8 mouse cellular contexts compared by ENCODE assay signal in genomic region chr2:93823519-93823918, GRCm38 (mm10). TPM values are rescaled to one million over a fixed set of nuclear protein-coding genes. Genes with fewer than 3 reads are reported as not detected.
DNase-seq lines count a peak whose midpoint lies in the region; ATAC-seq and TF ChIP-seq lines count a peak whose summit lies in the region.

No protein-coding gene starts in this region.

- TF ChIP-seq CTCF in thymus, adult 2 months (IDR thresholded peaks at IDR 0.05; ENCODE audit: borderline replicate concordance, control insufficient read depth, extremely low read depth, insufficient read depth, low read length, poor library complexity) = no peak

- H3K9ac ChIP-seq in neural tube, embryonic 15.5 days (replicated peaks) = no peak overlapping the region
- no peak overlapping the region for H3K9ac ChIP-seq in neural tube, embryonic 12.5 days

- no peak overlapping the region for H3K4me2 ChIP-seq in neural tube, embryonic 15.5 days
- H3K4me2 ChIP-seq in neural tube, embryonic 12.5 days (replicated peaks) = no peak overlapping the region

- no peaks in the 10 kb centered on the region for H3K27me3 ChIP-seq in neural tube, embryonic 15.5 days (replicated peaks)
- H3K27me3 ChIP-seq in neural tube, embryonic 12.5 days (replicated peaks) = no peaks in the 10 kb centered on the region
- no peaks in the 10 kb centered on the region for H3K27me3 ChIP-seq in thymus, adult 2 months (ENCODE audit: control insufficient read depth, insufficient read depth, low read length)

- peak; percentile 62 for DNase-seq in neural tube, embryonic 10.5 days (ENCODE audit: extremely low spot score, low spot score)
- peak; percentile 96 for DNase-seq in brain, adult 2 months (ENCODE audit: low read depth, low spot score)
- peak; percentile 98 for DNase-seq in induced T-regulatory cell, adult 2 months (ENCODE audit: low read depth)
- peak; percentile 72 for DNase-seq in left cerebral cortex, postnatal 4 days
- DNase-seq in thymus, adult 2 months = peak; percentile 72

- no peak overlapping the region for H3K4me3 ChIP-seq in neural tube, embryonic 15.5 days (replicated peaks)
- no peak overlapping the region for H3K4me3 ChIP-seq in neural tube, embryonic 12.5 days
- H3K4me3 ChIP-seq in thymus, adult 2 months (ENCODE audit: control insufficient read depth, insufficient read depth, low read length) = no peak overlapping the region

- 17% methylated on average over 8 of the region's 8 CpGs for WGBS in neural tube, embryonic 15.5 days
- 19% methylated on average over 8 of the region's 8 CpGs for WGBS in neural tube, embryonic 12.5 days
- 14% methylated on average over 8 of the region's 8 CpGs for WGBS in thymus, adult 2 months

- intact Hi-C loops in left cerebral cortex, postnatal 4 days (cut with DNase I) = no loop called here

- no peak for TF ChIP-seq POLR2A in thymus, adult 2 months (IDR thresholded peaks at IDR 0.05; ENCODE audit: control insufficient read depth, extremely low read depth, insufficient read depth, low read length, poor library complexity)

- peaks cover 26% of the 10 kb centered on the region for H3K4me1 ChIP-seq in neural tube, embryonic 15.5 days
- peaks cover 11% of the 10 kb centered on the region for H3K4me1 ChIP-seq in neural tube, embryonic 12.5 days
- peaks cover 4% of the 10 kb centered on the region; the same call in 1 of the 2 replicates for H3K4me1 ChIP-seq in thymus, adult 2 months (replicated peaks; ENCODE audit: control insufficient read depth, insufficient read depth, low read length)

- no peak for ATAC-seq in neural tube, embryonic 15.5 days (ENCODE audit: low FRiP score)
- peak; percentile 67 for ATAC-seq in erythroid progenitor cell, adult 5-6 weeks (replicated peaks; ENCODE audit: low FRiP score, poor library complexity, severe bottlenecking)
- 0 out of 2 replicates have a peak, but pooled peaks have one; percentile 49 for ATAC-seq in neural tube, embryonic 12.5 days (ENCODE audit: low FRiP score, low read depth)

- H3K36me3 ChIP-seq in neural tube, embryonic 15.5 days = peaks cover 13% of the 10 kb centered on the region
- peaks cover 5% of the 10 kb centered on the region; the same call in 1 of the 2 replicates for H3K36me3 ChIP-seq in neural tube, embryonic 12.5 days
- no peaks in the 10 kb centered on the region for H3K36me3 ChIP-seq in thymus, adult 2 months (ENCODE audit: control insufficient read depth, insufficient read depth, low read length)

- no peaks in the 10 kb centered on the region for H3K9me3 ChIP-seq in neural tube, embryonic 15.5 days (replicated peaks)
- H3K9me3 ChIP-seq in neural tube, embryonic 12.5 days = no peaks in the 10 kb centered on the region

- H3K27ac ChIP-seq in neural tube, embryonic 15.5 days (replicated peaks) = no peak overlapping the region
- no peak overlapping the region for H3K27ac ChIP-seq in neural tube, embryonic 12.5 days
- H3K27ac ChIP-seq in thymus, adult 2 months (ENCODE audit: control insufficient read depth, insufficient read depth, low read length) = no peak overlapping the region

RNA-seq across cellular contexts. Expression of gene Ext2, which starts 1.2 kb away (rescaled TPM):
- 69.7 and 77.0 TPM in 2 replicates for polyA plus RNA-seq in neural tube, embryonic 15.5 days (2015; fragmentation: Nextera tagmentation; extraction: Ambion mirVana)
- total RNA-seq in erythroid progenitor cell, adult 5-6 weeks (2015; ENCODE audit: low replicate concordance) = 10.1 and 16.6 TPM in 2 replicates
- total RNA-seq in erythroid progenitor cell, adult 5-6 weeks (2017; ENCODE audit: low replicate concordance) = 5.4 and 7.0 TPM in 2 replicates
- 10 to 100 TPM; 66.8 to 68.4 TPM for total RNA-seq in left cerebral cortex, postnatal 4 days (2021)
- polyA plus RNA-seq in neural tube, embryonic 12.5 days (2016; fragmentation: Nextera tagmentation; extraction: Ambion mirVana) = 71.0 and 76.9 TPM in 2 replicates
- 44.3 and 46.6 TPM in 2 replicates for polyA plus RNA-seq in thymus, adult 2 months (2012; rRNA removed)

RNA-seq across cellular contexts. Expression of gene Accs, which starts 26.2 kb away (rescaled TPM):
- polyA plus RNA-seq in neural tube, embryonic 15.5 days (2015; fragmentation: Nextera tagmentation; extraction: Ambion mirVana) = 4.2 and 5.4 TPM in 2 replicates
- total RNA-seq in erythroid progenitor cell, adult 5-6 weeks (2015; ENCODE audit: low replicate concordance) = 4.3 and 12.2 TPM in 2 replicates
- total RNA-seq in erythroid progenitor cell, adult 5-6 weeks (2017; ENCODE audit: low replicate concordance) = not detected in 2 replicates
- total RNA-seq in left cerebral cortex, postnatal 4 days (2021) = 1 to 10 TPM; 6.7 to 7.4 TPM
- polyA plus RNA-seq in neural tube, embryonic 12.5 days (2016; fragmentation: Nextera tagmentation; extraction: Ambion mirVana) = 7.1 and 8.7 TPM in 2 replicates
- 30.3 and 30.4 TPM in 2 replicates for polyA plus RNA-seq in thymus, adult 2 months (2012; rRNA removed)

RNA-seq across cellular contexts. Expression of gene Accsl, which starts 45.4 kb away (rescaled TPM):
- 0.23 and 0.37 TPM in 2 replicates for polyA plus RNA-seq in neural tube, embryonic 15.5 days (2015; fragmentation: Nextera tagmentation; extraction: Ambion mirVana)
- not detected in 2 replicates for total RNA-seq in erythroid progenitor cell, adult 5-6 weeks (2015; ENCODE audit: low replicate concordance)
- not detected in 2 replicates for total RNA-seq in erythroid progenitor cell, adult 5-6 weeks (2017; ENCODE audit: low replicate concordance)
- total RNA-seq in left cerebral cortex, postnatal 4 days (2021) = under 1 TPM in 1 of 2 experiments, not detected in 1; 0.68 TPM
- 0.18 TPM in 1 of 2 replicates, not detected in the other for polyA plus RNA-seq in neural tube, embryonic 12.5 days (2016; fragmentation: Nextera tagmentation; extraction: Ambion mirVana)
- polyA plus RNA-seq in thymus, adult 2 months (2012; rRNA removed) = 0.23 and 0.46 TPM in 2 replicates
